Mouse (Mus musculus) lung, adult 2 months (tissue): ENCODE measurements at regions not wholly inside any gene's neighbourhood (a gene's known extent, or its start where the extent isn't known, plus 50 kb on each side); places are given as distances from the start of the nearest gene placed in this dataset.

Source experiments
- CTCF ChIP-seq: fragments of 200-500 bp; IDR thresholded peaks from 2 replicates; pipeline ENCODE4 v1.5.1; 2011; ENCODE audit warnings: mild to moderate bottlenecking, low read length, control low read depth; ENCODE audit not compliant: insufficient read depth
- POLR2A ChIP-seq: fragments of 200-500 bp; IDR thresholded peaks from 2 replicates; pipeline ENCODE4 v1.6.1; 2011; ENCODE audit warnings: low read depth, mild to moderate bottlenecking, control low read depth, low read length, borderline replicate concordance; ENCODE audit errors: extremely low read depth

GRCm38 (mm10) chr2:10783071-10783470, 388.8 kb upstream of the Prkcq start:
- TF ChIP-seq CTCF = no peak
- TF ChIP-seq POLR2A = no peak
